Mouse (Mus musculus): Measurements from ENCODE around the gene Klf7.

- TF ChIP-seq CHD2 (IDR thresholded peaks at IDR 0.05; ENCODE audit: low read depth, low read length), result no peak
- TF ChIP-seq ZNF384 (IDR thresholded peaks at IDR 0.05; ENCODE audit: low read depth, low read length), result no peak
Observed at GRCm38 (mm10) chr1:64008031-64008430, 114.1 kb downstream of the Klf7 start.

Measured in ES-E14 (cell line).